Mouse (Mus musculus) hindbrain, postnatal 0 days (tissue): ENCODE measurements around the gene BC030499. TPM values are rescaled to one million over a fixed set of nuclear protein-coding genes. Genes with fewer than 3 reads are reported as not detected.
A peak's percentile ranks its signal among the peaks of the same experiment; 100 is the strongest.

Source experiments
- ATAC-seq: fragments of 200-750 bp; cut with Nextera tagmentation; 2 replicates; pipeline ENCODE4 v1.8.0; 2017; ENCODE audit warnings: mild to moderate bottlenecking, moderate TSS enrichment, moderate library complexity
- DNase-seq: peaks from one replicate; pipeline ENCODE4 v3.0.0-alpha.2; 2015; ENCODE audit warnings: low spot score
- H3K27ac ChIP-seq: fragments of 300-500 bp; sonication (generic); 2 replicates; pipeline ENCODE4 v1.5.1; 2014; ENCODE audit warnings: mild to moderate bottlenecking
- H3K27me3 ChIP-seq: fragments of 300-500 bp; sonication (generic); 2 replicates; pipeline ENCODE4 v1.6.1; 2014; ENCODE audit warnings: low read length, mixed read lengths; ENCODE audit not compliant: insufficient read depth
- H3K36me3 ChIP-seq: fragments of 300-500 bp; sonication (generic); 2 replicates; pipeline ENCODE4 v1.6.1; 2014; ENCODE audit warnings: low read length, mixed read lengths; ENCODE audit not compliant: insufficient read depth
- H3K4me1 ChIP-seq: fragments of 300-500 bp; sonication (generic); 2 replicates; pipeline ENCODE4 v1.6.1; 2014; ENCODE audit warnings: antibody characterized with exemption, low read length, mixed read lengths; ENCODE audit not compliant: insufficient read depth
- H3K4me2 ChIP-seq: fragments of 300-500 bp; sonication (generic); 2 replicates; pipeline ENCODE4 v1.6.1; 2014; ENCODE audit warnings: low read depth, mild to moderate bottlenecking, low read length, moderate library complexity, mixed read lengths
- H3K4me3 ChIP-seq: fragments of 300-500 bp; sonication (generic); 2 replicates; pipeline ENCODE4 v1.5.1; 2014; ENCODE audit warnings: low read length
- H3K9ac ChIP-seq: fragments of 300-500 bp; sonication (generic); replicated peaks from 2 replicates; pipeline ENCODE4 v1.6.1; 2014; ENCODE audit warnings: mild to moderate bottlenecking, low read length, moderate library complexity, mixed read lengths
- H3K9me3 ChIP-seq: fragments of 300-500 bp; sonication (generic); 2 replicates; pipeline ENCODE4 v1.6.1; 2016; ENCODE audit warnings: low read length, mixed read lengths
- CTCF ChIP-seq: IDR thresholded peaks from 2 replicates; pipeline ENCODE4 v1.5.1; 2016; ENCODE audit warnings: antibody characterized with exemption, control low read depth, low read depth
- WGBS: fragments of 180-500 bp; shearing (Covaris S2); extraction: QIAGEN DNeasy Blood & Tissue Kit; methylation state at CpG from one replicate; pipeline ENCODE4 v1.1.7; 2014; 5-methylcytosine and 5-hydroxymethylcytosine counted together
- polyA plus RNA-seq: library from polyadenylated mRNA; unstranded; fragments of >200 nt; fragmentation: Nextera tagmentation; extraction: Ambion mirVana; gene quantifications from 2 replicates; pipeline ENCODE4 v1.2.1, GENCODE M21; 2015
- total RNA-seq: library from RNA; depleted of rRNA; stranded (reverse); fragments of >200 nt; gene quantifications from 2 replicates; pipeline ENCODE4 v1.2.3, GENCODE M21; 2014

The BC030499 gene
- total and polyA plus RNA-seq, 2 experiments from 2014 or later = 0.10 TPM; not detected in 1

DNA sequence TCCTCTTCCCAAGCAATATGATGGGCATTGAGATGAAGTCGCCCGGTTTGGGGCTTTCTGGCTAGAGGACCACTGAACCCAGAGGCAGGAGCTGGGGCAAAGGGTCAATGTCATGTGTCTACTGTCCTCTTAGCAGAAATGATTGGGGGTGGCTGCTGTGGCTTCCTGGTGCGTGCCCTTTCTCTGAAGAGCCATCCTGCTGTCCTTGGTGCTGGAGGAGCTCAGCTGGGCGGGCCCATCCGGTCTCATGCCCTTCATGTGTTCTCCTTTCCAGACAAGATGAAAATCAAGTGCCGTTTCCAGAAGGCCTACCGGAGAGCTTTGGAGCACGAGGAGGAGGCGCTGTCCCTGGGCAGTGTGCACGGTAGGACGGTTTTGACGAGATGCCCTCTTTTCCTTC, 42.0 kb downstream of the BC030499 start:
- H3K9me3 ChIP-seq = no peaks in the 10 kb centered on the region
- TF ChIP-seq CTCF = no peak
- no peak overlapping the region for H3K9ac ChIP-seq
- H3K27me3 ChIP-seq = no peaks in the 10 kb centered on the region
- no peak overlapping the region for H3K4me3 ChIP-seq
- no peak overlapping the region for H3K4me2 ChIP-seq
- 93% methylated on average over 12 of the region's 12 CpGs for WGBS
- DNase-seq (no peak), ATAC-seq (no peak)
- H3K36me3 ChIP-seq = peaks cover 18% of the 10 kb centered on the region
- H3K27ac ChIP-seq = no peak overlapping the region
- H3K4me1 ChIP-seq = no peaks in the 10 kb centered on the region

DNA sequence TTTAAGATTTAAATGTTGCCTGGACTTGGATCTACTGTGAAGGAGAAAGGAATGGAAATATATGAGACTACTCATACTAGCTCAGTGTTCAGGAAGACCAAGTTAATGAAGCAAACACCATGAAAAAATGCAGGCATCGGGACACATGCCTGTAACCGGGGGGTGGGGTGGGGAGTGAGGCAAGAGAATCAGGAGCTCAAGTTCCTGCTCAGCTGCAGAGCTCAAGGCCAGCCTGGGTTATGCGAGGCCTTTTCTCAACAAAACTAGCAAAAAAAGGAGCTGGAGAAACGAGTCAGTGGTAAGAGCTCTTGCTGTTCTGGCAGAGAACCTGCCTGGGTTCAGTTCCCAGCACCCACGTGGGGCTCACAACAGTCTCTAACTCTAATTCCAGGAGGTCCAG, 43.4 kb downstream of the BC030499 start:
- no peak for TF ChIP-seq CTCF
- no peak overlapping the region for H3K4me3 ChIP-seq
- no peak for ATAC-seq
- H3K9ac ChIP-seq = no peak overlapping the region
- H3K9me3 ChIP-seq = no peaks in the 10 kb centered on the region
- H3K4me1 ChIP-seq = no peaks in the 10 kb centered on the region
- H3K4me2 ChIP-seq = no peak overlapping the region
- peaks cover 22% of the 10 kb centered on the region for H3K36me3 ChIP-seq
- no peak for DNase-seq
- H3K27me3 ChIP-seq = no peaks in the 10 kb centered on the region
- 96% methylated on average over 5 of the region's 5 CpGs for WGBS
- no peak overlapping the region for H3K27ac ChIP-seq

DNA sequence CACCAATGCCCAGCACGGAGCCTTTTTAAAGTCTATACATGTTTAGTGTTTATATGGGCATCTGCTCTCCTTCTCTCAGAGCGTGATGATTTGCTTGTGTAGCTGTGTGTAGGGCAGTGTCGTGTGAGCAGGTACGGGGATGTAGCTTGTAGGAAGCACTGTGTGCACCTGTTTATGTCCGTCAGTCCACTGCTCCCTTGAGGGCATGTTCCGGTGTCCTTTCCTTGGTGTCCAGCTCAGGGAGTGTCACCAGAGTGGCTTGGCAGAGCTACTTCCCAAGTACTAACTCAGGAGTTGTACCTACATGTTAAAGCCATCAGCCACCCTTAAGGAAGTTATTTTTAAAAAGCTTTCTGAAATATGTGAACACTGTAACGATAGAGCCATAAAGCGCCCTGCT, 46.4 kb downstream of the BC030499 start:
- ATAC-seq (no peak), DNase-seq (no peak)
- Histone ChIP-seq H3K9ac (no peak overlapping the region), H3K4me1 (no peaks in the 10 kb centered on the region), H3K4me2 (no peak overlapping the region), H3K9me3 (no peaks in the 10 kb centered on the region), H3K27ac (no peak overlapping the region), H3K4me3 (no peak overlapping the region), H3K36me3 (peaks cover 46% of the 10 kb centered on the region), H3K27me3 (no peaks in the 10 kb centered on the region)
- WGBS = 96% methylated on average over 8 of the region's 8 CpGs
- TF ChIP-seq CTCF = no peak

DNA sequence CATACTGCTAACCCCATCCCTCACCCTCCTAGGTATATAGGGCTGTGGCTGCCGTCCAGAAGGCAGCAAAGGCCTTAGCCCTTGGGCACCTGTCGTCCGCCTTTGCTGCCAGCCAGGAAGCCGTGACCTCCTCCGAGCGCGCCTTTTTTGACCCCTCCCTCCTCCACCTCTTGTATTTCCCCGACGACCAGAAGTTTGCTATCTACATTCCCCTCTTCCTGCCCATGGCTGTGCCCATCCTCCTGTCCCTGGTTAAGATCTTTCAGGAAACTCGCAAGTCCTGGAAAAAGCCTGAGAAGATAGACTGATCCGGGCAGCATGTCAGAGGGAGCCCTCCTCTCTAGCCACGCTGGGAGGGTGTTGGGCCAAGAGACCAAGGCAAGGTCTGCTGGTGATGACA, 51.1 kb downstream of the BC030499 start:
- ATAC-seq = no peak
- Histone ChIP-seq H3K27ac (no peak overlapping the region), H3K4me1 (peaks cover 15% of the 10 kb centered on the region; the same call in 1 of the 2 replicates), H3K27me3 (no peaks in the 10 kb centered on the region), H3K9ac (no peak overlapping the region), H3K9me3 (no peaks in the 10 kb centered on the region), H3K4me2 (no peak overlapping the region), H3K36me3 (peaks cover 32% of the 10 kb centered on the region), H3K4me3 (no peak overlapping the region)
- TF ChIP-seq CTCF = no peak
- 82% methylated on average over 12 of the region's 12 CpGs for WGBS
- DNase-seq = no peak

DNA sequence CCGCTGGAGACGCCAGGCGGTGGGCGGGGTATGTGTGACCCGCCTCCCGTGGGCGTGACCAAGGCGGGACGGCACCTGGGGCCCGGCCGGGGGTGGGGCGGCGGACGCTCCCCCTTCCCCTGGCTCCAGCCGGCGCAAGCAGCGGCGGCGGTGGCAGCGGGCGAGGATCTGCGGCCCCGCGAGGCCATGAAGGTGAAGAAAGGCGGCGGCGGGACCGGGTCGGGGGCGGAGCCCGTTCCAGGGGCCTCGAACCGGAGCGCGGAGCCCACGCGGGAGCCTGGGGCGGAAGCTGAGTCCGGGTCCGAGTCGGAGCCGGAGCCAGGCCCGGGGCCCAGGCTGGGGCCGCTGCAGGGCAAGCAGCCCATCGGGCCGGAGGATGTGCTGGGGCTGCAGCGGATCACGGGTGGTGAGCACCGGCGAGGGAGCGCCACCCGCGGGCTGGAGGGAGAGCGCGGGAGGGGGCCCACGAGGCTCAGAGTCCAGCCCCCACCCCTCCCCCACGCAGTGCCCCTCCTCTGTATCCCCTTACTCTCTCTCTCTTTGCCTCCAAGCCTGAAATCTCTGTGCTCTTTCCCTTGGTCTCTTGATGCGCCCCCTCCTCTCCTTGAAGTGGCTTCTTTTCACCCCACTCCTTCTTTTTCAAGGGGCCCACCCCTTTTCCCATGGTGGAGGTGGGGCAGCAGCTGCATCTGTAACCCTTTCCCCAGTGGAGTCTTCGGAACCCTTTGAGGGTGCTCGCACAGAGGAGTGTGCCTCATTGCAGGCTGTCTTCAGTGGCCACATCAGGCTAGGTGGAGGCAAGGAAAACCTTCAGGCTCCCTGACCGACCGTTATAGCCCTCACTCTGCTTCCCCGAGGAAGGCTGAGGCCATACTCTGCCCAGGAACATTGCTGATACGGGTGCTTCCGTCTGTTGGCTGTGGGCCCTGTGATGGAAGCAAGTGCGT, 53.0 kb downstream of the BC030499 start, which contains the start of gene Unc119:
Gene Unc119, plus strand, starts transcription at position 102 of the 947 bp plus-strand sequence.
- TF ChIP-seq CTCF = no peak
- H3K4me2 ChIP-seq = peak within 1 kb of the TSS; percentile 83
- H3K4me1 ChIP-seq = peaks cover 15% of the 10 kb centered on the region; the same call in 1 of the 2 replicates
- DNase-seq (peak; percentile 89), ATAC-seq (peak; percentile 70)
- no peaks in the 10 kb centered on the region for H3K9me3 ChIP-seq
- H3K4me3 ChIP-seq = peak within 1 kb of the TSS; percentile 86
- peak within 1 kb of the TSS; percentile 93 for H3K9ac ChIP-seq
- H3K27me3 ChIP-seq = no peaks in the 10 kb centered on the region
- 1% methylated on average over 59 of the region's 66 CpGs for WGBS
- H3K36me3 ChIP-seq = peaks cover 26% of the 10 kb centered on the region
- peak within 1 kb of the TSS; percentile 86 for H3K27ac ChIP-seq

DNA sequence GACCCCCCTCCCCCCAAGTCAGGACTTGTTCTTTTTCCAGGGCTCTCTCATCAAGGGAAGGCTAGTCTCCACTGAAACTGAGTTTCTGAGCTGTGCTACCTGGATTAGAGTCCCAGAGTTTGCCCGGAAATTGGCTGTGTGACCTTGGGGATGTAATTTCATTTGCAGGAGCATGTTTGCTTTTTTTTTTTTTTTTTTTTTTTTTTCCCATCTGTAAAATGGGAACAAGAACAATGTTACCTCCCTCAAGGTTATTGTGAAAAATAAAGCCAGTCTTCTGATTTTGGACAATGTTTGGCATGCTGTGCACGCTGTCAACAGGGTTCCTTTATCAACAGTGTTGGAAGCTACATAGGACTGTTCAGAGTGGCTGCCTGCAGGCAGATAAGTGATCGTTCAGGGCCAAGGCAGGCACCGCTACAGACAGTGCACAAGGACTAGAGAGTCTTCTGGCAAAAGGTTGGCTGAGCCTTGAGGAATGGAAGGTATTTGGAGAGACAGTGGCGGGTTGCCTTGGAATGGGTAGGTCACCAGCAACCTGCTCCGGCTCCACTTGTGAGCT, 53.8 kb downstream of the BC030499 start:
- peaks cover 19% of the 10 kb centered on the region for H3K36me3 ChIP-seq

More for the DNA sequence above, 53.8 kb downstream of the BC030499 start:
- Histone ChIP-seq H3K9me3 (no peaks in the 10 kb centered on the region), H3K27me3 (no peaks in the 10 kb centered on the region), H3K9ac (peak overlapping the region; percentile 93), H3K4me2 (peak overlapping the region; percentile 83), H3K27ac (peak overlapping the region; percentile 86), H3K4me1 (peaks cover 15% of the 10 kb centered on the region; the same call in 1 of the 2 replicates), H3K4me3 (peak overlapping the region; percentile 86)
- WGBS = 64% methylated on average over 6 of the region's 6 CpGs
- DNase-seq = no peak
- no peak for TF ChIP-seq CTCF
- ATAC-seq = no peak
